Mouse (Mus musculus): ENCODE results near the gene Dnajb2.

DNA sequence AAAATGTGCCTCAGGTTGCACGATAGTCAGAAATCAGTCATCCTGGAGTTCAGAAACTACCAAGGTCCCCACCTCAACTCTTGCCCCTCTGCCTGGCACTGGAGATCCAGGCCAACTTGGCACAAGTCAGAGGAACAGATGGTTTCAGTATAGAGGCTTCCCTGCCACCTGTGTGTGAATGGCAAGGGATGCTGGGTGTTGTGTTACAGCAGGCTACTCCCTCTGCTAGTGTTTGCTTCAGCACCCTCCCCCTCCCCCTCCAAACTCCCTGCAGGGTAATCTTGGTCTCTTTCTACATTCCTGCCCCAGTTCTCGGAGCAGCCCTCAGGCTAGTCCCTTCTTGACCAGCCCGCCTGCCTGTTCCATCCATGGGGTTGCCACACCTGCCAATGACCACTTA lies 14.3 kb downstream of the Dnajb2 start:
- TF ChIP-seq CTCF (IDR thresholded peaks at IDR 0.05; ENCODE audit: control insufficient read depth, insufficient read depth, insufficient read length), result no peak
- no peak for TF ChIP-seq USF1 (IDR thresholded peaks at IDR 0.05; ENCODE audit: low read depth)
